Mouse (Mus musculus) olfactory bulb, adult 2 months (tissue): ENCODE results near the gene Map3k11.

Experiments used
- CTCF ChIP-seq: fragments of 200-500 bp; IDR thresholded peaks from 2 replicates; pipeline ENCODE4 v1.5.1; 2012; ENCODE audit warnings: low read depth, mild to moderate bottlenecking, low read length, moderate library complexity; ENCODE audit not compliant: insufficient read depth
- POLR2A ChIP-seq: fragments of 200-500 bp; IDR thresholded peaks from 2 replicates; pipeline ENCODE4 v1.6.1; 2012; ENCODE audit warnings: mild to moderate bottlenecking, low read depth, low read length, moderate library complexity; ENCODE audit not compliant: insufficient read depth

DNA sequence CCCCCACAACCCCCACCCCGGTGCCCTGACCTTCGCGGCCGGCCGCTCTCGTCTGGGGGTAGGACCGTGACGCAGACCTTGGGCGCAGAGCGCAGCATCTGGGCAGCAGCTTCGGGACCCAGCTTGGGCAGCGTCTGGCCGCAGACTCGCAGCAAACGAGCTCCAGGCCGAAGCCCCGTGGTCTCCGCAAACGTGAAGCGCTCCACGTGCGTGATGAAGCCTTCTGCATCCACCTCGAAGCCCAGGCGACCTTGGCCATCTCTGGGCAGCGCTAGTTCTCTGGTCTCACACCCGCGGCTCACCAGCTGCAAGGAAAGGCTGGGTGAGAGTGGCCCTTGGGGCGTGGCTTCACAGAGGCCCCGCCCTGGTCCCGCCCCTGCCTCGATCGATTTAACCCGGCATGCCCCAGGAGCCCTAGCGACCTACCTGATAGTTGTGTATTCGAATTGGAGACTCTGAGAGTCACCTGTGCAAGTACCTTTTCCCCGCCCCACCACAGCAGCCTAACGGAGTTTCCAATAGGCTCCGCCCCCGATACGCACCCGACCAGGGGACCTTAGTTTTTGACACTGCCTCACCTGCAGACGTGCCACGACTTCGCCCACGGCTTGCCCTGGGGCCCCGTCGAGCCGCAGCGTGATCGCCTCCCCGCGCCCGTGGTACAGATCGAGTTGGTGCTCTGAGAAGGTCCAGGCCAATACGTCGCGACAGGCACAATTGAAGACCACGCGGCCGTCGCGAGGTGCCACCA is 34.4 kb upstream of the Map3k11 start:
- TF ChIP-seq CTCF (no peak), POLR2A (no peak)
